Mouse (Mus musculus) midbrain, embryonic 14.5 days (tissue): ENCODE data around the gene Kcnab3. TPM values are rescaled to one million over a fixed set of nuclear protein-coding genes. Genes with fewer than 3 reads are reported as not detected.

Experiments
- ATAC-seq: fragments of 200-750 bp; cut with Nextera tagmentation; 2 replicates; pipeline ENCODE4 v1.8.0; 2017; ENCODE audit warnings: moderate number of reproducible peaks, moderate library complexity; ENCODE audit not compliant: low FRiP score, low TSS enrichment
- DNase-seq: peaks from one replicate; pipeline ENCODE4 v3.0.0-alpha.2; 2015
- H3K27ac ChIP-seq: fragments of 300-500 bp; sonication (generic); replicated peaks from 2 replicates; pipeline ENCODE4 v1.5.1; 2014; ENCODE audit warnings: mild to moderate bottlenecking, low read depth, low read length, moderate library complexity
- H3K27me3 ChIP-seq: fragments of 300-500 bp; sonication (generic); 2 replicates; pipeline ENCODE4 v1.6.1; 2014; ENCODE audit warnings: low read length, control low read depth, mixed read lengths; ENCODE audit not compliant: control insufficient read depth, insufficient read depth
- H3K36me3 ChIP-seq: fragments of 300-500 bp; sonication (generic); 2 replicates; pipeline ENCODE4 v1.6.1; 2014; ENCODE audit warnings: low read length, control low read depth; ENCODE audit not compliant: control insufficient read depth, insufficient read depth
- H3K4me1 ChIP-seq: fragments of 300-500 bp; sonication (generic); 2 replicates; pipeline ENCODE4 v1.6.1; 2014; ENCODE audit warnings: mild to moderate bottlenecking, antibody characterized with exemption, low read length, control low read depth; ENCODE audit not compliant: control insufficient read depth, insufficient read depth
- H3K4me2 ChIP-seq: fragments of 300-500 bp; sonication (generic); 2 replicates; pipeline ENCODE4 v1.6.1; 2014; ENCODE audit warnings: mild to moderate bottlenecking, low read length, moderate library complexity
- H3K4me3 ChIP-seq: fragments of 300-500 bp; sonication (generic); replicated peaks from 2 replicates; pipeline ENCODE4 v1.5.1; 2014; ENCODE audit warnings: low read depth, low read length
- H3K9ac ChIP-seq: fragments of 300-500 bp; sonication (generic); replicated peaks from 2 replicates; pipeline ENCODE4 v1.6.1; 2014; ENCODE audit warnings: mild to moderate bottlenecking, low read length, moderate library complexity
- H3K9me3 ChIP-seq: fragments of 300-500 bp; sonication (generic); 2 replicates; pipeline ENCODE4 v1.6.1; 2016; ENCODE audit warnings: low read length, control low read depth, mixed read lengths; ENCODE audit not compliant: control insufficient read depth
- WGBS: fragments of 180-500 bp; shearing (Covaris S2); extraction: QIAGEN DNeasy Blood & Tissue Kit; methylation state at CpG from one replicate; pipeline ENCODE4 v1.1.7; 2014; 5-methylcytosine and 5-hydroxymethylcytosine counted together
- polyA plus RNA-seq: library from polyadenylated mRNA; unstranded; fragments of >200 nt; fragmentation: Nextera tagmentation; extraction: Ambion mirVana; gene quantifications from 2 replicates; pipeline ENCODE4 v1.2.1, GENCODE M21; 2014

The Kcnab3 gene
- polyA plus RNA-seq, 1 experiment from 2014 or later, result 4.3 TPM

DNA sequence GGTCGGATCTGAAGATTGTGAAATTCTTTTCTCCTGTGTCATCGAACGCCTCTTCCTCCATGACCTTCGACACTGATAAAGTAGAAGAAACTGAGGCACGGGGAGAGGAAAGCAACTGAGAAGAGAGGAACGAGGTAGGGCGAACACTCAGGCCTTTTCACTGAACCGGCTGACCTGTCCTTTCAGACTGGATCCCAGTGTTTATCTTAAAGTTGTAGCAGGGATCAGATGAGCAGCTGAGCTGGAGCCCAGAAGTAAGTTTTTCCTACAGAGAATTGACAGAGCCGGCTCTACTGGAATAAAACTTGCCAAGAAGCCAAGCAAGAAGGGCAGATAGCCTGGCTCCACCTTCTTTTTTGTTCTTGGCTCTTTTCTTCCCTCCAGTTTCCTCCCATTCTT, 44.8 kb downstream of the Kcnab3 start:
- Histone ChIP-seq H3K9me3 (no peaks in the 10 kb centered on the region), H3K9ac (peak overlapping the region; percentile 18; the same call in 1 of the 2 replicates), H3K4me1 (peaks cover 31% of the 10 kb centered on the region), H3K36me3 (peaks cover 4% of the 10 kb centered on the region; the same call in 1 of the 2 replicates), H3K27ac (peak overlapping the region; percentile 74), H3K4me2 (peak overlapping the region; percentile 45), H3K4me3 (no peak overlapping the region), H3K27me3 (no peaks in the 10 kb centered on the region)
- 6% methylated on average over 9 of the region's 9 CpGs for WGBS
- DNase-seq, result no peak
- ATAC-seq, result no peak

DNA sequence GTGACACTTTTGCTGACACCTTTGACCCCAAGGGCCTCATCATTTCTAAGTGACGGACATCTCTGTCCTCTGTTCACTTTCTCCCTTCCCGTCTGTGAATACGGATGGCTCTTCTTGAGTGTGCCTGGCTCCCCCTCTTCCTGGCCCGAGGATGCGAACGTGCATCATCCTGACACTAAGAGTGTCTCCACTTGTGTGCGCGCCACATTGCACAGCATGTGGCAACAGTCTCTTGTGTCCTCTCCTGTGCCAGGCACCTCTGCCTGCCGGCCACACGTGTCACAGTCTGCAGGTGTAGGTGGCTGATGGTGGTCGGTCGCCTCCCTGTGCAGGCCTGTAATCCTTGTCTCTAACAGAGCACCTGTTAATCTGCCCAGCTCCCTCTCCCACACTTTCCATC, 45.5 kb downstream of the Kcnab3 start:
- ATAC-seq (no peak), DNase-seq (no peak)
- Histone ChIP-seq H3K9me3 (no peaks in the 10 kb centered on the region), H3K4me3 (peak overlapping the region; percentile 1; the same call in 1 of the 2 replicates), H3K4me1 (peaks cover 27% of the 10 kb centered on the region), H3K27me3 (no peaks in the 10 kb centered on the region), H3K27ac (peak overlapping the region; percentile 74), H3K36me3 (peaks cover 4% of the 10 kb centered on the region; the same call in 1 of the 2 replicates), H3K4me2 (peak overlapping the region; percentile 45), H3K9ac (peak overlapping the region; percentile 37; the same call in 1 of the 2 replicates)
- 25% methylated on average over 12 of the region's 12 CpGs for WGBS

DNA sequence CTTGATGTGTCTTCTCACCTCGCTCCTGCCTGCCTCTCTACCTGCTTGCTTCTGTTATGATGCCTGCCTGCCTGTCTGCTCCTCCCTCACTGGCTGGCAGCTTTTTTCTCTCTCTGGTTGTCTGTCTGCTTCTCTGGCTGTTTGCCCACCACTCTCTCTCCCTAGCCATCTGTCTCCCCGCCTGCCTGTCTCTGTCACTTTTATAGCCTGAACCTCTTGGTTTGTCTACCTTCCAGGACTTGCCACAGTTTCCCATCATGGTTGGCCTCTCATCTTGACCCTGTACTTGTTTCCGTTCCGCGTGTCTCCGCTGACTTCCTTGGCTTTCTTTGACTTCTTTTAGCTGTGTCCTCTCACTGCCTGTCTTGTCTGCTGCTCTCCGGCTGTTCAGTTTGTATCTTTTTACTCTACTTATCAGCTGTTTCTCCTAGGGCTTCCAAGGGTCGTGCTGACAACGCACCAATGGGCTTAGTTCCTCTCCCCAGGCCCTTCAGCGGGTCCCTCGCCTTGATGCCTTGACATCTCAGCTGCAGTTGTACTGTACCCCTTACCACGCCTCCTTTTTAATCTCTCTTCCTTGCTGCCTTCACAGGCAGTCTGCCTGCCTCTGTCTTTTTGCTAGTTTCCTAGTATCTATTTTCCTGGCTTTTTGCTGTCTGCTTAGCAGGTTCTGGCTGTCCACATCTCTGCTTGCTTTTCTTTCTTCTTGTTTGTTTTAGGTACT, 46.2 kb downstream of the Kcnab3 start:
- peak; percentile 52 for DNase-seq
- Histone ChIP-seq H3K27ac (peak overlapping the region; percentile 74), H3K36me3 (peaks cover 4% of the 10 kb centered on the region; the same call in 1 of the 2 replicates), H3K9ac (peak overlapping the region; percentile 37; the same call in 1 of the 2 replicates), H3K27me3 (no peaks in the 10 kb centered on the region), H3K9me3 (no peaks in the 10 kb centered on the region), H3K4me3 (no peak overlapping the region), H3K4me2 (peak overlapping the region; percentile 45), H3K4me1 (peaks cover 27% of the 10 kb centered on the region)
- 40% methylated on average over 12 of the region's 12 CpGs for WGBS
- ATAC-seq, result no peak

DNA sequence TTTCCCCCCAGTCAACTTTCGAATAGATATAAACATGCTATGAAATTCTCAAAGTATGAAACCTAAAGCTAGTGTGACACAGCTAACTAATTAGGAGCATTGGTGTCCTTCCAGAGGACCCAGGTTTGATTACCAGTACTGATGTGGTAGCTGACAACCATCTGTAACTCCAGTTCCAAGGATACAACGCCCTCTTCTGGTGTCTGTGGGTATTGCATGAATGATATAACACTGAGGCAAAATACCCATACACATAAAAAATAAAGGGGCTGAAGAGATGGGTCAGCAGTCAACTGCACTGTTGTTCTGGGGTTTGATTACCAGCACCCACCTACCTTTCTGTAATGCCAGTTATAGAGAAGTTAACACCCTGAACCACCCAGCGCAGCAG, 46.7 kb downstream of the Kcnab3 start:
- no peaks in the 10 kb centered on the region for H3K27me3 ChIP-seq
- WGBS, result 68% methylated on average over 3 of the region's 3 CpGs
- no peak overlapping the region for H3K9ac ChIP-seq
- peaks cover 26% of the 10 kb centered on the region for H3K4me1 ChIP-seq
- H3K4me2 ChIP-seq, result no peak overlapping the region
- ATAC-seq, result no peak
- H3K9me3 ChIP-seq, result no peaks in the 10 kb centered on the region
- H3K36me3 ChIP-seq, result peaks cover 4% of the 10 kb centered on the region; the same call in 1 of the 2 replicates
- no peak overlapping the region; the same call in 1 of the 2 replicates for H3K27ac ChIP-seq
- no peak overlapping the region for H3K4me3 ChIP-seq
- no peak for DNase-seq

DNA sequence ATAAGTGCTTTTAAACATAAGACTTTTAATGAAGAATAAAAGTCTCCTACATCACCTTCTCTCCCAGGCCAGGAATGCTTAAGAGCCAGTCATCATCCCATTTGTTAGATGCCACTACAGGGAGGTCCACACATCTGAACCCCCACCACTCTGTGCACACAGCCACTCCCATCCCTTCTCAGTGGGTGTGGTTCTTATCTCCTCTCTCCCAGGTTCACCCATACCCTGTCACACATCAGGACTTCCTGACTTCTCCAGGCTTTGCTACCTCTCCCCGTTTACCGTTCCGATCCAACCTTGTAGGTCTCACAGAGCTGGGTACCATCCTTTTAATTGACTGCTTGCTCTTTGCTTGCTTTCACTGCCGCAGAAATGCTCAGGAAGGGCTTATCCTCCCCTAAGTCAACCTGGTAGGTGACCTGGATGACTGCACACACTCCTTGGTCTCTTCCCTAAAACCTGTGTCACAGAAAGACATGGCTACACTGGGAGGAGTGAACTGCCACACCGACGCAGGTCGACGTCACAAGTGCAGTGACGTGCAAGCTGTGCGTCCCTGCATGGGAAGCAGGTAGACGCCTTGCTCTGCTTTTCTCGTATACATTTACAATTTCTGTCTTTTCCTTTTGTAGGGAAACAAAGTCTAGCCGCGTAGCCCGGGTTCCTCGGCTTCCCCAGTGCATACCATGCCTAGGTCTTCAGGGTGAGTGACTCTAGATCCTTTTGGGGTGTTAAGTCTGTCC, 47.3 kb downstream of the Kcnab3 start:
- Histone ChIP-seq H3K36me3 (peaks cover 4% of the 10 kb centered on the region; the same call in 1 of the 2 replicates), H3K9ac (no peak overlapping the region), H3K27me3 (no peaks in the 10 kb centered on the region), H3K4me1 (peaks cover 23% of the 10 kb centered on the region), H3K4me2 (no peak overlapping the region), H3K27ac (no peak overlapping the region), H3K4me3 (no peak overlapping the region), H3K9me3 (no peaks in the 10 kb centered on the region)
- 96% methylated on average over 16 of the region's 16 CpGs for WGBS
- no peak for DNase-seq
- no peak for ATAC-seq

DNA sequence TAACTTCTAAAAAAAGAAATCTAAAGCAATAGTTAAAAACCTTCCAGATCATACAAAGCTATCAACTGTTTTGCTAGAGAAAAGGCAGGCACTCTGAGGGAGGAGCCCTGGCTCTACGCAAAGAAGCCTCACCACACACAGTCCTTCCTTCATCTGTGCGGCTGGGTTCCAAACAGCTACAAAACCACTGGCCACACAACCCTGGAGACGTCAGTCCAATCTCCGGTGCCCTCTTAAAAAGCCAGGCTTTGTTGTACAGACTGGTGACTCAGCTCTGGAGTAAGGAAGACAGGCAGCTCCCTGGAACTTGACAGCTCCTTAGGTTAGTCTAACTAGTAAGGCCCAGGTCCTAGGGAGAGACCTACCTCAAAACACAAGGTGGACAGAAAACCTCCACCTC, 49.6 kb downstream of the Kcnab3 start:
- Histone ChIP-seq H3K36me3 (peaks cover 4% of the 10 kb centered on the region; the same call in 1 of the 2 replicates), H3K27ac (no peak overlapping the region), H3K9ac (no peak overlapping the region), H3K9me3 (no peaks in the 10 kb centered on the region), H3K4me3 (no peak overlapping the region), H3K4me2 (no peak overlapping the region), H3K4me1 (peaks cover 18% of the 10 kb centered on the region), H3K27me3 (no peaks in the 10 kb centered on the region)
- ATAC-seq (no peak), DNase-seq (no peak)
- WGBS, result 89% methylated on average over 4 of the region's 4 CpGs

DNA sequence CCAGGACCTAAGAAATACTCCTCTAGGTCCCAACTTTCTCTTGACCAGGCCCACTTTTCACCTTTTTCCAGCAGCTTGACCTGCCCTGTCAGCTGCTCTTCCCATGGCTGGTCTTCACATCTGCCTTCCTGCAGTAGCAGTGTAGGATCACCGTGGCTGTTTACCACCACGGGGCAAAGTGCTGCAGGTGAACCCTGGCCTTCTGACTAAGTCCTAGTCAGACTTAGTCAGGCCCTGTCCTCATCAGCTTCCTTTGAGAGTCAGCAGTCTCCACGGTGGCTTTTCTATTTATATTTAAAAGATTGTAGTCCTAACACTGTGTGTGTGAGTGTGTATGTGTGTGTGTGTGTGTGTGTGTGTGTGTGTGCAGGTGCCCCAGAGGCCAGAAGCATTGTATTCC, 51.7 kb downstream of the Kcnab3 start:
- no peak for ATAC-seq
- H3K4me3 ChIP-seq, result no peak overlapping the region

DNA sequence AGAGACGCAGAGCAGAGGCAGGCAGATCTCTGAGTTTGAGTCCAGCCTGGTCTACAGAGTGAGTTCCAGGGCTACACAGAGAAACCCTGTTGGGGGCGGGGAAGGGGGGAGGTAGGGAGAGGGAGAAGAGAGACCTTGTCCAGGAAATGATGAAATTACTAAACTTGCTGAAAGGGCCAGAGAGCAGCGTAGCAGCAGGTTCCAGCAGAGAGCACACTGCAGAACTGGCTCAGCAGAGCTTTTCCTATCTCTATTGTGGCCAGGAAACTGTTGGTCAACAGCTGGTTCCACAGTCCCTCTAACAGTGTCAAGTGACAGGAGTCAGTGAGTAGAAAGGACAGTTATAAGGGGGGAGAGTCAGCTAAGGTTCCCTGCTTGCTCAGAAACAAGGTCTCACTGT, 53.5 kb downstream of the Kcnab3 start:
- no peak for DNase-seq
- no peak overlapping the region for H3K9ac ChIP-seq
- H3K36me3 ChIP-seq, result no peaks in the 10 kb centered on the region
- ATAC-seq, result no peak
- H3K4me1 ChIP-seq, result no peaks in the 10 kb centered on the region
- H3K27me3 ChIP-seq, result no peaks in the 10 kb centered on the region
- H3K4me3 ChIP-seq, result no peak overlapping the region
- no peak overlapping the region for H3K4me2 ChIP-seq
- no peak overlapping the region for H3K27ac ChIP-seq
- 80% methylated on average over 3 of the region's 3 CpGs for WGBS
- no peaks in the 10 kb centered on the region for H3K9me3 ChIP-seq

More for the DNA sequence above, 51.7 kb downstream of the Kcnab3 start:
- no peaks in the 10 kb centered on the region for H3K4me1 ChIP-seq
- WGBS, result 86% methylated on average over 3 of the region's 3 CpGs
- H3K36me3 ChIP-seq, result peaks cover 4% of the 10 kb centered on the region; the same call in 1 of the 2 replicates
- no peak overlapping the region for H3K27ac ChIP-seq
- no peak for DNase-seq
- H3K4me2 ChIP-seq, result no peak overlapping the region
- H3K9me3 ChIP-seq, result no peaks in the 10 kb centered on the region
- H3K9ac ChIP-seq, result no peak overlapping the region
- H3K27me3 ChIP-seq, result no peaks in the 10 kb centered on the region
